Mouse (Mus musculus) limb, embryonic 12.5 days (tissue): ENCODE results near the gene Lsmem1. TPM values are rescaled to one million over a fixed set of nuclear protein-coding genes. Genes with fewer than 3 reads are reported as not detected.

Experiments
- ATAC-seq: fragments of 200-750 bp; cut with Nextera tagmentation; 2 replicates; pipeline ENCODE4 v1.8.0; 2017; ENCODE audit warnings: low read depth, moderate TSS enrichment; ENCODE audit not compliant: insufficient number of reproducible peaks, insufficient read depth, low FRiP score, low TSS enrichment
- H3K27ac ChIP-seq: fragments of 300-500 bp; sonication (generic); 2 replicates; pipeline ENCODE4 v1.5.1; 2016; ENCODE audit warnings: mild to moderate bottlenecking, moderate library complexity
- H3K27me3 ChIP-seq: fragments of 300-500 bp; sonication (generic); 2 replicates; pipeline ENCODE4 v1.6.1; 2016; ENCODE audit warnings: mild to moderate bottlenecking, moderate library complexity
- H3K36me3 ChIP-seq: fragments of 300-500 bp; sonication (generic); 2 replicates; pipeline ENCODE4 v1.6.1; 2016; ENCODE audit warnings: mild to moderate bottlenecking, moderate library complexity
- H3K4me1 ChIP-seq: fragments of 300-500 bp; sonication (generic); replicated peaks from 2 replicates; pipeline ENCODE4 v1.6.1; 2016
- H3K4me2 ChIP-seq: fragments of 300-500 bp; sonication (generic); 2 replicates; pipeline ENCODE4 v1.6.1; 2016; ENCODE audit warnings: mild to moderate bottlenecking, moderate library complexity
- H3K4me3 ChIP-seq: fragments of 300-500 bp; sonication (generic); replicated peaks from 2 replicates; pipeline ENCODE4 v1.5.1; 2016; ENCODE audit warnings: mild to moderate bottlenecking
- H3K9ac ChIP-seq: fragments of 300-500 bp; sonication (generic); replicated peaks from 2 replicates; pipeline ENCODE4 v1.6.1; 2016; ENCODE audit warnings: mild to moderate bottlenecking, moderate library complexity
- H3K9me3 ChIP-seq: fragments of 300-500 bp; sonication (generic); 2 replicates; pipeline ENCODE4 v1.6.1; 2016; ENCODE audit warnings: mild to moderate bottlenecking, moderate library complexity
- WGBS: fragments of 180-500 bp; shearing (Covaris S2); methylation state at CpG from one replicate; pipeline ENCODE4 v1.1.7; 2016; 5-methylcytosine and 5-hydroxymethylcytosine counted together
- polyA plus RNA-seq: library from polyadenylated mRNA; unstranded; fragments of >200 nt; fragmentation: Nextera tagmentation; extraction: Ambion mirVana; gene quantifications from 2 replicates; pipeline ENCODE4 v1.2.1, GENCODE M21; 2016

Lsmem1 gene
- polyA plus RNA-seq, 1 experiment from 2014 or later = 0.19 TPM

DNA sequence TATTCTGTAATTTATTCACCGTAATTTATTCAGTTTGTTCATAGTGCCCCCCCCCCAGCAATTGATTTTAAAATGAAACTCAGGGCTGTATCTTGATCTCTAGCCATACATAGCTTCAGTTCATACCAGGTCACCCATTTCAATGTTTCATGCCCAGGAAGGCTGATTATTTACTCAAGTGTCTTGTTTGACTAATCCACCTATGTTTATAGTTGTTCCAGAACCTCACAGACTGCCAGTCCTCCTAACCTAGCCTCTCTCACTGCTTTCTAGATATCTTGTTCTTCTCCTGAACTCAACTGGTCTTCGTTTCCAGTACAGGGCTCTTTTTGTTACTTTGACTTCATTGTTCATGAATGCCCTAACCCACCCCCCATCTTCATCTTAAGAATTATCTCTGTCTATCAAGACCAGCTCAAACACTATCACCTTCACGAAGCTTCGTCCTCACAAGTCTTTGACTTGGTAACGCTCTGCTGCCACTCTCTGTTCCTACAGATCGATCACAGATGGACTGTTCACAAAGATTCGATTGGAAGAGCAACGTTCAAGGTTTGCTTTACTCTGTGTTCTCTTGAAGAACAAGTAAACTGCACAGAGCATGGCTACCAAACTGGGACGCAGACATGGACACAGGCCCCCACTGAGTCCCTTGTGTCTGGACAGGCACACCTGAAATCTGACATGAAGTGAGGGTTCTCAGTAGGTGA lies 25.0 kb upstream of the Lsmem1 start:
- WGBS = 93% methylated on average over 9 of the region's 9 CpGs
- Histone ChIP-seq H3K4me2 (no peak overlapping the region), H3K36me3 (no peaks in the 10 kb centered on the region), H3K4me3 (no peak overlapping the region), H3K27me3 (no peaks in the 10 kb centered on the region), H3K27ac (no peak overlapping the region), H3K4me1 (peaks cover 19% of the 10 kb centered on the region), H3K9ac (no peak overlapping the region), H3K9me3 (no peaks in the 10 kb centered on the region)
- ATAC-seq = no peak

DNA sequence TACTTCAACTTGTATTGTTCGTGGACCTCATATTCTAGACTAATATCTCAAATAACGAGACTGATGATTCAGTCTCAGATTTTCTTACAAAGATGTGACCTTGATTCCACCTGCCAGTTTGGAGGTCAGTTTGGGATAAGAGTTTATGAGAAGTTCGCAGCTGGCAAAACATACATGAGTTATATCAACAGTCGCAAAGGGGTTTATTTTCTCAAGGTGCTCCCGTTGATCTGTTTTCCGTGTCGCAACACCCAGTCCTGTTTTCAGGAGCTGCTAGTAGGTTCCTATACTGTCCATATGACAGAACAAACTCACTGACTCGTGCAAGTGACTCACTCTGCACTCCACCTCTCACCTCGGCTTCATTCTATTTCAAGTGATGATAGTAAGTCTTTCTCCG lies 24.4 kb upstream of the Lsmem1 start:
- Histone ChIP-seq H3K9ac (peak overlapping the region; percentile 56; the same call in 1 of the 2 replicates), H3K4me3 (peak overlapping the region; percentile 95), H3K27ac (0 out of 2 replicates have a peak overlapping the region, but pooled peaks have one; percentile 23), H3K4me2 (peak overlapping the region; percentile 68), H3K36me3 (no peaks in the 10 kb centered on the region), H3K9me3 (no peaks in the 10 kb centered on the region), H3K4me1 (peaks cover 19% of the 10 kb centered on the region), H3K27me3 (no peaks in the 10 kb centered on the region)
- no peak for ATAC-seq
- 66% methylated on average over 10 of the region's 10 CpGs for WGBS

DNA sequence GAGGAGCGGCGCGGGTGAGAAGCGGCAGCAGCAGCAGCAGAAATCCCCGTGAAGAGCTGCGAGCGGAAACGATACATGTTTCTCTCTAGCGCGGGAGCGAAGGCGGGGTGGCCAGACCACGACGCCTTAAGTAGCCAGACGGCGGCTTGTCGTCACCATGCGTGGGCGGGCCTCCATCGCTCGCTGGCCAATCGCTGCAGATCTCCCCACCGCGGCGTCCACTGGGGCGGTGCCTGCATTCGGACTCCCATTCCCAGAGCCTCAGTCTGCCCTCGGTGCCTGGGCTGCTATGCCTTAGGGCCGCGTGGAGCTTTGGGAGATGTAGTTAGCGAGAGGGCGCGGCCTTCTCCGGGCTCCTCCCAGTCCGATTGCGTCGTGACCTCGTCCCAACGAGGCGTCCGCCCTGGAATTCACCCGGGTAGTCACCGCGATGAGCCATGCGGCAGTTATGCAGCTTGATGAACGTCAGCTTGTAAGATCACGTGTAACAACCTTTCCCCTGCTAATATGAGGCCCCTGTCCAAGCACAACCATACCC lies 23.9 kb upstream of the Lsmem1 start:
- Histone ChIP-seq H3K27ac (peak overlapping the region; percentile 95), H3K9me3 (no peaks in the 10 kb centered on the region), H3K4me3 (peak overlapping the region; percentile 95), H3K27me3 (no peaks in the 10 kb centered on the region), H3K9ac (peak overlapping the region; percentile 90), H3K4me2 (peak overlapping the region; percentile 68), H3K36me3 (no peaks in the 10 kb centered on the region), H3K4me1 (peaks cover 19% of the 10 kb centered on the region)
- WGBS = under 1% methylated on average over 47 of the region's 47 CpGs
- ATAC-seq = peak; percentile 99

DNA sequence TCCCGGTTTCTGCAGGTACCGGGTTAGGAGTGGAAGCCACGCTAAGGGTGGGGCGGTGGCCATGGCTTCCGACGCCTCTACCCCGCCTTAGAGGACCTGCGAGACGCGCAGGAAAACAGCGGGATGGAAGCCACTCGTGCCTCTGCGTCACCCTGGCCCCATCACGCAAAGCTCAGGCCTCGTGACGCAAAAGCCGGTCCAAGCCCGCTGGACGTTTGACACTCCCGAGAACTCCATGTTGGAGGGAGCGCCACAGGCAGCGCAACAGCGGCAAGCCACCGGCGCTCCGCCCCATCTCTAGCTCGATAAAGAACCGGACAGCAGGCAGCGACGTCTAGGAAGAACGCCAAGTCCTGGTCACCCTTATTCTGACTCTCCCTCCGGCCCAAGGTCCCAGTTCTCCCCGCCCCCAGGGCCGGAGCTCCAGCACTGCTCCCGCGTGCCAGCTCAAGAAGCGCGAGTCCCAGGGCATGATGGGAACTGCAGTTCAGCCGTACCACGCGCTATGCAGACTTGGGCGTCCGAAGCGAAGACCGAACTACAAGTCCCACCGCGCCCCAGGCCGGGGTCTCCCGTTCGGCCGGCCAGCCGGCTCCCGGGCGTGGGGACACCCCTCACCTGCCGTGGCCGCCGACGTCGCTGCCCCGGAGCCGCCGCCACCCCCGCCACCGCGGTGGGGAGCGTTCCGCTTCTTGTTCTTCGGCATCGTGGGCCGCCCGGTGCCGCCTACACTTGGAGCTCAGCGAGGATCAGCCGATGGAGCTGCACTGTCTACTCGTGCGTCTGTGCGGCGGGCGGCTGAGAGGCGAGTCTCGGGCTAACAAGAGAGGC lies 23.2 kb upstream of the Lsmem1 start:
- H3K9me3 ChIP-seq = no peaks in the 10 kb centered on the region
- WGBS = under 1% methylated on average over 81 of the region's 81 CpGs
- H3K36me3 ChIP-seq = no peaks in the 10 kb centered on the region
- H3K9ac ChIP-seq = peak overlapping the region; percentile 90
- H3K4me2 ChIP-seq = peak overlapping the region; percentile 68
- no peaks in the 10 kb centered on the region for H3K27me3 ChIP-seq
- H3K4me1 ChIP-seq = peaks cover 19% of the 10 kb centered on the region
- peak overlapping the region; percentile 95 for H3K27ac ChIP-seq
- peak; percentile 93 for ATAC-seq
- H3K4me3 ChIP-seq = peak overlapping the region; percentile 95

DNA sequence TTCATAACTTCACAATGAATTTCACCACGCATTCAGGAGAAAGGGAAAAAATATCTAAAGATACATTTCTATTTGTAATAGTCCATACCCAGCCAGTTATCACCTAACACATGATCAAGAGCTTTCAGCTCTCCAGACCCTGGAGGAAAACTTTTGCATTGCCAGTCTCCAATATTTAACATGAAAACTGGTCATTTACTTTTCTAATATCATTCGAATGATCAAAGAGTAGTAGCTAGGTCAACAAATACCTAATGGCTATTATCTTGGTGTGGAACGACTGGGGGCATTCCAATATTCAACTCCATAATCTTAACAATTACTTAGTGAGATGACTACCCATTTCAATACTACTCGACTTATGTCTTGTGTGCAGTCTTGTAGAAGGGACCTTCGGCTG lies 22.3 kb upstream of the Lsmem1 start:
- H3K36me3 ChIP-seq = peaks cover 5% of the 10 kb centered on the region
- peak overlapping the region; percentile 68 for H3K4me2 ChIP-seq
- H3K4me3 ChIP-seq = peak overlapping the region; percentile 95
- H3K27me3 ChIP-seq = no peaks in the 10 kb centered on the region
- H3K9ac ChIP-seq = peak overlapping the region; percentile 90
- WGBS = 21% methylated on average over 5 of the region's 5 CpGs
- H3K4me1 ChIP-seq = peaks cover 19% of the 10 kb centered on the region
- no peak overlapping the region for H3K27ac ChIP-seq
- no peaks in the 10 kb centered on the region for H3K9me3 ChIP-seq
- no peak for ATAC-seq

DNA sequence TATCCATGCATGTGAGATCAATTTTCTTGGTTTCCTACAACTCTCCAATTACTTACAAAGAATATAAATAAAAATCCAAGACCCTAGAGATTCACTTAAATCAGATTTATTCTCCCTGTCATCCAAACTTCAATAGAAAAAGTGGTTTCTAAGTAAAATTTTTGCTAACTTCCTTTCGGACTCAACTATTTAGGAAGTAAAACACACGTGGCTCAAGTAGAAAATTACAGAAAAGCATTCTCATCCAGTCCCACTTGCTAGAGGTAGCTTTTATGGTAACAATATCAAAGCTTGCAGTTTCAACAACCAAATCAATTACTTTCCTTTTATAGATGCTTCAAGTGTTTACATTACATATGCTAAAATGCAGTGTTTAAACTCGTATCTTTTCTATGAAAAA lies 21.6 kb upstream of the Lsmem1 start:
- Histone ChIP-seq H3K9me3 (no peaks in the 10 kb centered on the region), H3K4me3 (peak overlapping the region; percentile 95), H3K36me3 (peaks cover 12% of the 10 kb centered on the region), H3K27me3 (no peaks in the 10 kb centered on the region), H3K27ac (no peak overlapping the region), H3K9ac (0 out of 2 replicates have a peak overlapping the region, but pooled peaks have one; percentile 90), H3K4me1 (peaks cover 19% of the 10 kb centered on the region), H3K4me2 (peak overlapping the region; percentile 68)
- WGBS = 31% methylated on average over 3 of the region's 3 CpGs
- no peak for ATAC-seq

DNA sequence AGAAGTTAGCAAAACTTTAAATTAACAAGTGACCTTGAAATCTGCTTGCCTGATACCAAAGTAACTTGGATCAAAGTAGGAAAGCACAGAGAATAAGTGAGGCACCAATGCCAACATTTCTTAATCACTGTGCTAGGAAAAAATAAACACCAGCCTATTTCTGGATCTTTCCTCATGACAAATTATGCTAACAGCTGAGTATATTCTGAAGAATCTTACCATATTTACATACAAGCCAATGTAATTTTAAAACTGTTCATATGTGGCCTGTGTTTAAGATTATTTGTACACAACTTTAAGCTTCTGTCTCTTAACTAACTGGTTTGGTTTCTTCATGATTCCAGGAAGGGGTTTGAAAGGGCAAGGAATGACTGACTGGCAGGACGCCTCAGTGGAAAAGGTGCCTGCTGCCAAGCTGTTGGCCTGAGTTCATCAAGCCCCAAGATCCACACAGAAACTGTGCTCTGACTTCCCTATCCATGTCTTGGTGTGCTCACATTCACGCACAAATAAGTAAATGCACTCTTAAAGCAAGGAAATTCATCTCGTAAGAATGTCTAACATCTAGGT lies 20.8 kb upstream of the Lsmem1 start:
- Histone ChIP-seq H3K4me1 (peaks cover 19% of the 10 kb centered on the region), H3K4me2 (peak overlapping the region; percentile 68), H3K9me3 (no peaks in the 10 kb centered on the region), H3K27me3 (no peaks in the 10 kb centered on the region), H3K9ac (peak overlapping the region; percentile 13; the same call in 1 of the 2 replicates), H3K4me3 (0 out of 2 replicates have a peak overlapping the region, but pooled peaks have one; percentile 2), H3K36me3 (peaks cover 20% of the 10 kb centered on the region), H3K27ac (no peak overlapping the region)
- ATAC-seq = no peak
- 49% methylated on average over 3 of the region's 3 CpGs for WGBS

DNA sequence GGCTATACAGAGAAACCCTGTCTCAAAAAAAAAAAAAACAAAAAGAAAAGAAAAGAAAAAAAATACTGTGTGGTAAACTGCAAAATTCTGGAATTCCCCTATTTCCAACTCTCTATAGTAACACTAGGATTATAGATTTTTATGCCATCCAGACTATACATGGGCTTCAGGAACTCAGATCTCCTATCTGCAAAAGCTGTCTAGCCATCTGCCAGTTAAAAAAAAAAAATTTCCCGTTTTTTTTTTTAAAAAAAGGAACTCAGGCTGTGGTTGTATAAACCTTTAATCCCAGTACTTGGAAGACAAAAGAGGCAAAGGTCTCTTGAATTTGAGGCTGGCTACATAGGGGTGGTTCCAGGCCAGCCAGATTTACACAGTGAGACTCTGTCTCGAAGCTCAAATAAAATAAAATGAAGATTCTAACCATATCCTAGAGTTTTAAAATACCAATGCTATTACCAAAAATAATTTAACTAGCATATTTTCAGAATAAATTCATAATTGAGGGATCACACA lies 19.2 kb upstream of the Lsmem1 start:
- ATAC-seq = no peak
- no peak overlapping the region for H3K27ac ChIP-seq

DNA sequence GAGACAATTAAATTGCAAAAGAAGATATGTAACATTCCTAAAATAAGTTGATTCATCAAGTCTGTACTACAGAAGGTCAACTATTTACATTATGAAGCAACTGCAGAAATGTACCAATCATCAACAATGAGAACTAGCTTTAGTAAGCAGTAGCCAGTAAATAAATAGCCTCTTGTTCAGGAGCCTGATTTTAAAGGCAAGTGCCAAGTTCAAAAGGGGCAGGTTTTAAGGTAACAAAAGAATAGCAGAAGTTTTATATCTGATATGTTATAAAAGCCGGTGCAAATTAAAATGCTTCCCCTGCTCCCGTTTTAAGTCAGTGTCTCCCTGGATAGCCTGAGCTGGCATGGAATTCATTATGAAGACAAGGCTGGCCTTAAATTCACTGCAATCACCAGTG lies 18.5 kb upstream of the Lsmem1 start:
- no peak overlapping the region for H3K9ac ChIP-seq
- H3K27ac ChIP-seq = no peak overlapping the region
- H3K4me2 ChIP-seq = no peak overlapping the region
- no peaks in the 10 kb centered on the region for H3K9me3 ChIP-seq
- H3K4me3 ChIP-seq = no peak overlapping the region
- peaks cover 43% of the 10 kb centered on the region for H3K36me3 ChIP-seq
- WGBS = 83% methylated on average over 2 of the region's 2 CpGs
- H3K27me3 ChIP-seq = no peaks in the 10 kb centered on the region
- ATAC-seq = no peak
- peaks cover 19% of the 10 kb centered on the region for H3K4me1 ChIP-seq

More for the DNA sequence above, 19.2 kb upstream of the Lsmem1 start:
- Histone ChIP-seq H3K9me3 (no peaks in the 10 kb centered on the region), H3K27me3 (no peaks in the 10 kb centered on the region), H3K4me1 (peaks cover 19% of the 10 kb centered on the region), H3K9ac (no peak overlapping the region), H3K4me3 (no peak overlapping the region), H3K36me3 (peaks cover 36% of the 10 kb centered on the region), H3K4me2 (no peak overlapping the region)
- WGBS = 77% methylated on average over 2 of the region's 2 CpGs

DNA sequence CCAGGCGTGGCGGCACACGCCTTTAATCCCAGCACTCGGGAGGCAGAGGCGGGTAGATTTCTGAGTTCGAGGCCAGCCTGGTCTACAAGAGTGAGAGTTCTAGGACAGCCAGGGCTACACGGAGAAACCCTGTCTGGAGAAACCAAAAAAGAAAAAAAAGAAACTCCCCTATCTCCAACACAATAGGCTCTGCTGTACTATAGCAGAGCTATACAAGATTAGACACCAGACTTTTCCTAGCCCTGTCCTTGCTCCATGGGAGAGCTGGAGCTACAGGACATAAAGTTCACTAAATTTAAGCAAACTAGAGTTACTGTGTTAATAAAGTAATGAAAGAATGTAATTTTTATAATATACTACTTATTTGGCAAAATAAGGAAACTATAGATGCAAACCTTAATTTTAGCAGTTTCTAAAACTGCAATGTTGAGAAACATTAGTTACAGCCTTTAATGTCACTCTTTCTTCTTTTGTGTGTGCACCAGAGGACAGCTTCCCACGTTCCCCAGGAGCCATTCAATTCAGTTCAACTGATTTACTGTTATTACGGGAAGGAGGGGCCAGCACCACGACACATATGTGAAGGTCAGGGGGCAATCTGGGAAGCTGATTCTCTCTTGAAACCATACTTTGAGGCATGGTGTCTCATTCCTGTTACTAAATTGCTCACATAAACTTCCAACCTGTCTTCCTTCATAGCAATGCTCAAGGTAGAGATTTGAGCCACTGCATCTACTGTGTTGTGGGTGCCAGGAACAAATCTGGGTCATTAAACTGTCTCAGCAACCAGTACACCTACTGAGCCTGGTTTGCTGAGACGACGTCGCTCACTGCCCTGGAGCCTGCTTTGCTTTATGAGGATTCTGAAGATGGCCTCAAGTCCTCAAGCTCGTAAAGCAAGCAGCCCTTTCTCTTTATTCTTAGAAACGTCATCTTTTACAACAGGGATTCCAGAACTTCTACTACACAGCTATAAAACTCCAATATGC lies 15.9 kb upstream of the Lsmem1 start:
- Histone ChIP-seq H3K4me2 (no peak overlapping the region), H3K4me3 (no peak overlapping the region), H3K36me3 (peaks cover 58% of the 10 kb centered on the region)

More for the DNA sequence above, 15.9 kb upstream of the Lsmem1 start:
- Histone ChIP-seq H3K27me3 (no peaks in the 10 kb centered on the region), H3K4me1 (peaks cover 11% of the 10 kb centered on the region), H3K9me3 (no peaks in the 10 kb centered on the region), H3K27ac (no peak overlapping the region), H3K9ac (no peak overlapping the region)
- 74% methylated on average over 15 of the region's 15 CpGs for WGBS
- ATAC-seq = no peak
